Mouse (Mus musculus) brain, embryonic 14.5 days (tissue): ENCODE data around the gene Mitf.

Experiments
- CTCF ChIP-seq: fragments of 200-500 bp; IDR thresholded peaks from 2 replicates; pipeline ENCODE4 v1.5.1; 2012; ENCODE audit warnings: inconsistent platforms, mild to moderate bottlenecking, moderate library complexity, borderline replicate concordance; ENCODE audit not compliant: insufficient read depth, insufficient read length; ENCODE audit errors: extremely low read depth
- POLR2A ChIP-seq: fragments of 200-500 bp; IDR thresholded peaks from 2 replicates; pipeline ENCODE4 v1.6.1; 2012; ENCODE audit warnings: mild to moderate bottlenecking, inconsistent platforms, borderline replicate concordance; ENCODE audit not compliant: poor library complexity, insufficient read depth, insufficient read length, severe bottlenecking; ENCODE audit errors: extremely low read depth

GRCm38 (mm10) chr6:98001551-98001950 is 194.7 kb downstream of the Mitf start:
- TF ChIP-seq POLR2A: no peak
- no peak for TF ChIP-seq CTCF
